Mouse (Mus musculus): ENCODE results near the gene Fgf9. TPM values are rescaled to one million over a fixed set of nuclear protein-coding genes. Genes with fewer than 3 reads are reported as not detected.

The Fgf9 gene
- total RNA-seq, 4 experiments from 2014 or later, result 16.5 to 33.2 (median 28.2) TPM

Other genes with a start within 250 kb of the Fgf9 start
- under 1 TPM in 3 of 4 experiments, not detected in 1; 0.26 to 0.87 (median 0.78) TPM for gene Ska3, start 244.4 kb upstream of the Fgf9 start, total RNA-seq (2022)
- gene Mrpl57, start 244.3 kb upstream of the Fgf9 start, total RNA-seq (2022), result 10 to 100 TPM; 91.3 to 100.0 (median 99.2) TPM
- gene Zdhhc20, start 180.3 kb upstream of the Fgf9 start, total RNA-seq (2022), result 10 to 100 TPM; 43.3 to 60.0 (median 49.9) TPM
- 10 to 100 TPM; 67.9 to 83.7 (median 74.7) TPM for gene Micu2, start 71.3 kb upstream of the Fgf9 start, total RNA-seq (2022)

Data from adrenal gland, adult 8-10 months (tissue).